Mouse (Mus musculus) liver, embryonic 14.5 days (tissue): ENCODE data around the gene Psrc1.

Source experiments
- CTCF ChIP-seq: IDR thresholded peaks from 2 replicates; pipeline ENCODE4 v1.5.1; 2016; ENCODE audit warnings: antibody characterized with exemption, low read depth, control low read depth
- EP300 ChIP-seq: IDR thresholded peaks from 2 replicates; pipeline ENCODE4 v1.6.1; 2016; ENCODE audit warnings: antibody characterized with exemption, low read depth

DNA sequence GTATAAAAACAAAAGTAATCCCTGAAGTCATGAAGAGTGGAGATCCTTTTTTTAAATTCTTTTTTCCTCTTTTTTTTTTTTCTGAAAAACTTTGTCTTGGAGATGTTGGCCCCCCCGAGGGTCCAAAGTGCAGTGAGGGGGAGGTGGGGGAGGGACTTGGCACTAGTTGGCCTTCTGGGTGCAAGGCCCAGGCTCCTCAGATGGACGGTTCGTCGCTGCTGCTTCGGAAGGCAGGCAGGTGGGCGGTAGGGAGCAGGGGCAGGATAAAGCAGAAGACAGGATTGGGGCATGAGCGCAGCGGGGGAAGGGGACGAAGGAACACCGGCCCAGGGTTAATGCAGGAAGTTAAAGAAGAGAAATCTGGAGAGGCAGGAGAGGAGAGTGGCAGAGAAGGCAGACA is 8.7 kb downstream of the Psrc1 start:
- TF ChIP-seq CTCF (no peak), EP300 (no peak)
